Mouse (Mus musculus) heart, adult 2 months (tissue): ENCODE data around the gene Tnfsf10.

Experiments used
- CTCF ChIP-seq: fragments of 200-600 bp; IDR thresholded peaks from 2 replicates; pipeline ENCODE4 v1.8.1; 2022; ENCODE audit warnings: antibody characterized with exemption, mild to moderate bottlenecking, moderate library complexity
- EP300 ChIP-seq: fragments of 200-500 bp; IDR thresholded peaks from 2 replicates; pipeline ENCODE4 v1.6.1; 2011; ENCODE audit warnings: low read depth, low read length, control low read depth; ENCODE audit not compliant: insufficient read depth

DNA sequence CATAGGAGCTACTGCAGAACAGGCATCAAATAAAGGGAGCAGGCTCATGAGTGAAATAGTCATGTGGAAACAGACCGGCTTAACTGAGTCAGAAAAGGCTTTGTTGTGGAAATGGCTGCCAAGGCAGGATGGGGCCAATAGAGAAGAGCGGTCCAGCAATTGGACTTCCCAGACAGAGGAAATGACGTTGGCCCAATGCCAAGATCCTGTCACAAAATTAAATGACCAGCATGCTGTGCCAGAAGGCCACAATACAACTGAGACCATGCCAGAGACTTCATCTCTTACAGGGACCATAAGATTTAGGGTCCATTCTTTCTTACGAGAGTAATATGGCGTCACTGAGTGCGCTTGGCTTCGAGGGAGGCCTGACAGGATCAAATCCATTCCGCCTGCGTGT lies 34.3 kb downstream of the Tnfsf10 start:
- TF ChIP-seq EP300 (no peak), CTCF (no peak)
